Mouse (Mus musculus) kidney, adult 2 months (tissue): ENCODE data around the gene Ing1. TPM values are rescaled to one million over a fixed set of nuclear protein-coding genes. Genes with fewer than 3 reads are reported as not detected.
A peak's percentile ranks its signal among the peaks of the same experiment; 100 is the strongest.
"Not testable (repeated sequence)": the region's sequence is repeated elsewhere in the genome, so short reads cannot be mapped to it uniquely, and the experiment has no call there.

Experiments used
- DNase-seq: peaks from one replicate; pipeline ENCODE4 v3.0.0; 2021
- H3K27ac ChIP-seq: fragments of 200-500 bp; 2 replicates; pipeline ENCODE4 v1.5.1; 2012; ENCODE audit warnings: low read depth, low read length, control low read depth, inconsistent platforms; ENCODE audit not compliant: insufficient read depth
- H3K27me3 ChIP-seq: fragments of 200-500 bp; replicated peaks from 2 replicates; pipeline ENCODE4 v1.6.1; 2012; ENCODE audit warnings: mild to moderate bottlenecking, moderate library complexity, low read length, inconsistent platforms; ENCODE audit not compliant: control insufficient read depth, insufficient read depth
- H3K36me3 ChIP-seq: fragments of 200-500 bp; 2 replicates; pipeline ENCODE4 v1.6.1; 2012; ENCODE audit warnings: mild to moderate bottlenecking, moderate library complexity, low read length, inconsistent platforms; ENCODE audit not compliant: control insufficient read depth, insufficient read depth
- H3K4me1 ChIP-seq: fragments of 200-500 bp; 2 replicates; pipeline ENCODE4 v1.6.1; 2011; ENCODE audit warnings: low read length; ENCODE audit not compliant: control insufficient read depth, insufficient read depth
- H3K4me3 ChIP-seq: fragments of 200-500 bp; 2 replicates; pipeline ENCODE4 v1.5.1; 2011; ENCODE audit warnings: mild to moderate bottlenecking, low read depth, low read length, control low read depth; ENCODE audit not compliant: insufficient read depth
- CTCF ChIP-seq: fragments of 200-500 bp; conservative IDR thresholded peaks from 2 replicates; pipeline ENCODE4 v1.5.1; 2011; ENCODE audit warnings: low read depth, mild to moderate bottlenecking, control low read depth, low read length, moderate library complexity, mixed read lengths; ENCODE audit not compliant: insufficient read depth, insufficient read length
- POLR2A ChIP-seq: fragments of 200-500 bp; IDR thresholded peaks from one replicate; pipeline ENCODE4 v1.6.1; 2011; ENCODE audit warnings: low read depth, low read length, control low read depth
- WGBS: fragments of 180-500 bp; shearing (Covaris S2); methylation state at CpG from one replicate; pipeline ENCODE4 v1.1.7; 2018; 5-methylcytosine and 5-hydroxymethylcytosine counted together
- polyA plus RNA-seq: library from polyadenylated mRNA; depleted of rRNA; stranded (reverse); fragments of >200 nt; gene quantifications from 2 replicates; pipeline ENCODE4 v1.2.3, GENCODE M21; 2012

The Ing1 gene
- polyA plus RNA-seq, 1 experiment: 16.3 TPM

DNA sequence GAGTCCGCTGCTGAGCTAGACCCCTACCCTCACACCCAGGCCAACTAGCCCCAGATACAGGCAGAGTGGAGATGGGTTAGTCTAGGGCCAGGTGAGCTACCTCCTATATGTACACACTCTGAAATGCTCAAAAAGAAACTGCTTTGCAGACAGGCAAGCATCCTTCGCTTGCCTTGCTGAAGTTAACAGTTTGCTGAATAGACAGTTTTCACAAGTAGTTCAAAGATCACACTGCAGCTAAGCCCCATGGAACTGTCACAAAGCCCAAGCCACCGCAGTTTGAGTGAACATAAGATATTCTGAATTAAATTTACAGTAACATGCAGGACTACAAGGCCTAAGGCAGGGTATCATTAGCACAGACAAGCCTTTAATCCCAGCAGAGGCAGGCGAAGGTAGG, 16.3 kb upstream of the Ing1 start:
- H3K4me3 ChIP-seq: no peak overlapping the region
- H3K4me1 ChIP-seq: no peaks in the 10 kb centered on the region
- no peaks in the 10 kb centered on the region for H3K36me3 ChIP-seq
- no peak overlapping the region for H3K27ac ChIP-seq
- TF ChIP-seq POLR2A: no peak
- no peak for TF ChIP-seq CTCF
- H3K27me3 ChIP-seq: no peaks in the 10 kb centered on the region
- DNase-seq: no peak
- 76% methylated on average over 4 of the region's 4 CpGs for WGBS

DNA sequence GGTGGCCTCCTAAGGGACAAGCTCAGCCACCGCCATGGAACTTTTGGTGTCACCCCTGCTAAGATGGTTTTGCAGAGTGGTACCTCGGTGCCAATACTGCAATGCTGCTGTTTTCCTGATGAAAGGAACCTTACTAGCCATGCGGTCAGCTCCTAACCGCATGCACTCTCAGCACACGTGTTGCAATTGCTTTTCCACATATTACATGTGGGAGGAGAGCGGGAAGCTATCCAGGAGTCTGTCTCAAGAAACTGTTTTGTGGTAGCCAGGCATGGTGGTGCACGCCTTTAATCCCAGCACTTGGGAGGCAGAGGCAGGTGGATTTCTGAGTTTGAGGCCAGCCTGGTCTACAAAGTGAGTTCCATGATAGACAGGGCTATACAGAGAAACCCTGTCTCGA, 15.2 kb upstream of the Ing1 start:
- WGBS: 97% methylated on average over 8 of the region's 8 CpGs
- H3K4me3 ChIP-seq: no peak overlapping the region
- no peaks in the 10 kb centered on the region for H3K36me3 ChIP-seq
- DNase-seq: no peak
- H3K27me3 ChIP-seq: no peaks in the 10 kb centered on the region
- no peaks in the 10 kb centered on the region for H3K4me1 ChIP-seq
- TF ChIP-seq POLR2A (no peak), CTCF (no peak)
- no peak overlapping the region for H3K27ac ChIP-seq

DNA sequence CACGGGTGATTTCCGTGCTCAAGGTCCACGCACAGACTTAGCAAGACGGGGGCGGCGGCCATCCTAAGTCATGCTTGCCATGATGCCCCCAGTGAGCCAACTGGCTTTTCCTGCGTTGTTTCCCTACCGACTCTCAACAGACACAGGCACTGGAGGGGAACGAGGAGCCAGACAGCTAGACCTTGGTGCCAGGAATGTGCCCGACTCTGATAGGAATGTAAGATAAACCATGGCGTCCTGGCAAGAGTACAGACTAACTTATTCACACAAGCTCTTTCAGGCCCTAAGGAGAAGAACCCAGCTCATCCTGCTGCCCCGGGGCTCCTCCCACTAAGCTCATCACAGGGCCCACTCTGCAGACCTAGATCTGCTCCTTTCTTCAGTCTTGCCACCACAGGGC, 13.3 kb upstream of the Ing1 start:
- peak; percentile 64 for DNase-seq
- Histone ChIP-seq H3K27ac (peak overlapping the region; percentile 24), H3K4me1 (no peaks in the 10 kb centered on the region), H3K27me3 (no peaks in the 10 kb centered on the region), H3K36me3 (no peaks in the 10 kb centered on the region), H3K4me3 (no peak overlapping the region)
- 73% methylated on average over 12 of the region's 12 CpGs for WGBS
- TF ChIP-seq POLR2A: no peak
- no peak for TF ChIP-seq CTCF

DNA sequence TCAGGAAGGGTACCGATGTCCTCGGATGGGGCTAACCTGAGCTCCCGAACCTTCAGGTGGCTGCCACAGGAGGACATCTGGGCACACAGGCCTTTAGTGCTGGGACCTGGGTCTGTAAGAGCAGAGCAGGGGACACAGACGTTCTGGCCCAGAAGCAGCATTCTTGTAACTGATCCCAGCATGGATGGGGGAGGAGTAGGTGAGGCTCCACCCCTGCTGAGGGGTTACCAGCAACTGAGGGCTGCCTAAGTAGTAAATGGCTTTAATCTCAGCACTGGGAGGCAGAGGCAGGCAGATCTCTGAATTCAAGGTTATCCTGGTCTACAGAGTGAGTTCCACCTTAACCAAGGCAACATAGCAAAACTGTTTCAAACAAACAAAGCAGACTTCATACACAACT, 12.5 kb upstream of the Ing1 start:
- Histone ChIP-seq H3K27me3 (no peaks in the 10 kb centered on the region), H3K36me3 (no peaks in the 10 kb centered on the region), H3K4me3 (no peak overlapping the region), H3K27ac (no peak overlapping the region), H3K4me1 (no peaks in the 10 kb centered on the region)
- no peak for DNase-seq
- TF ChIP-seq POLR2A (no peak), CTCF (no peak)
- 80% methylated on average over 4 of the region's 4 CpGs for WGBS

DNA sequence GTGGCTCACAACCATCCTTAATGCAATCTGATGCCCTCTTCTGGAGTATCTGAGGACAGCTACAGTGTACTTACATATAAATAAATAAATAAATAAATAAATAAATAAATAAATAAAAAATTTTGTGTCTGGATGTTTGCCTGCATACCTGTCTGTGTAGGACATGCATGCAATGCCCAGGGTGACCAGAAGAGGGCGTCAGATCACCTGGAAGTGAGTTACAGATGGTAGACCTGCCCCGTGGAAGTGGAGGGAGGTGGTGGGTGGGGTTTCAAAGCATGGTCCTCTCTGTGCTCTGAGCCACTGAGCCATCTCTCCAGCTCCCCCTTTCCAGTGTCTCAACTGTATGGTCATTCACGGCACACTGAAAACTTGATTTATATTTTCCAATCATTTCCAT, 11.0 kb upstream of the Ing1 start:
- Histone ChIP-seq H3K4me3 (no peak overlapping the region), H3K36me3 (no peaks in the 10 kb centered on the region), H3K27ac (no peak overlapping the region), H3K4me1 (no peaks in the 10 kb centered on the region), H3K27me3 (no peaks in the 10 kb centered on the region)
- peak; percentile 73 for DNase-seq
- TF ChIP-seq POLR2A (no peak), CTCF (peak; percentile 81)
- 48% methylated on average over 3 of the region's 3 CpGs for WGBS

DNA sequence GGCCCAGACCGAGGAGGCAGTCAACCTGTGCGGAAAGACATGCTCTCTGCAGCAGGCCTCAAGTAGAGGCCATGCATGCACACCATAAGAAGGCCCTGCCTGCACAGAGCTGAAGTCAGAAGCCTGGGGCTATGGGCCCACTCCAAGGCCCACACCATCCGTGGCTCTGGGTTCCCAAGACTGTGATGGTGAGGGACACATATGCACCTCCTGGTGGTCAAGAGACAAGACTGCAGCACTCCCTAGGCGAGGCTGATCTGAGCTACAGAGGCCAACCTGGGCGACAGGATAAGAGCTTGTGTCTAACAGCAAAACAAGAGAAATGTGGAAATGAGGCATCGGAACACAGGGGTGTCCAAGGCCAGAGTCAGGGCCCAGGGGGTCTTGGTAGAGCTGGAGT, 8.3 kb upstream of the Ing1 start:
- DNase-seq: no peak
- Histone ChIP-seq H3K27ac (no peak overlapping the region), H3K36me3 (no peaks in the 10 kb centered on the region), H3K4me3 (no peak overlapping the region), H3K4me1 (peaks cover 4% of the 10 kb centered on the region; the same call in 1 of the 2 replicates), H3K27me3 (no peaks in the 10 kb centered on the region)
- 68% methylated on average over 6 of the region's 6 CpGs for WGBS
- no peak for TF ChIP-seq POLR2A
- peak; percentile 48 for TF ChIP-seq CTCF

DNA sequence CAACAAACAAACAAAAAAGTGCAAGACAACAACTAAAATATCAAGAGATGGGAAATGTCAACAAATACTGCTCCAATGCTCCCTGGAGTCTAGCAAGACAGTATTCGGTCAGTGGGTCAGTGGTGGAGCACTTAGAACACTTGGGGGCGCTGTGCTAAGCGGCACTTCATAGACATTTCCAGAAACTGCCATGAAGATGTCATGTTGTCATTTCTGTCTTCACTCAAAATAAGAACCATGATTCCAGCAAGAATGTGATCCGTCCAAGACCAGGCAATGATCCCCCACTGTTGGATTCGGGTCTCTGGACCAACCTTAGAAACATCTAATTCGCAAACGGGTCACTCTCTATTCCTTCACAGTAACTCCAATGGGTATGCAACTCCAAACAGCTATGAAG, 5.7 kb upstream of the Ing1 start:
- Histone ChIP-seq H3K36me3 (no peaks in the 10 kb centered on the region), H3K27me3 (no peaks in the 10 kb centered on the region), H3K27ac (no peak overlapping the region), H3K4me3 (no peak overlapping the region; the same call in 1 of the 2 replicates), H3K4me1 (peaks cover 4% of the 10 kb centered on the region; the same call in 1 of the 2 replicates)
- peak; percentile 28 for DNase-seq
- peak; percentile 47 for TF ChIP-seq CTCF
- no peak for TF ChIP-seq POLR2A
- WGBS: 26% methylated on average over 7 of the region's 7 CpGs

DNA sequence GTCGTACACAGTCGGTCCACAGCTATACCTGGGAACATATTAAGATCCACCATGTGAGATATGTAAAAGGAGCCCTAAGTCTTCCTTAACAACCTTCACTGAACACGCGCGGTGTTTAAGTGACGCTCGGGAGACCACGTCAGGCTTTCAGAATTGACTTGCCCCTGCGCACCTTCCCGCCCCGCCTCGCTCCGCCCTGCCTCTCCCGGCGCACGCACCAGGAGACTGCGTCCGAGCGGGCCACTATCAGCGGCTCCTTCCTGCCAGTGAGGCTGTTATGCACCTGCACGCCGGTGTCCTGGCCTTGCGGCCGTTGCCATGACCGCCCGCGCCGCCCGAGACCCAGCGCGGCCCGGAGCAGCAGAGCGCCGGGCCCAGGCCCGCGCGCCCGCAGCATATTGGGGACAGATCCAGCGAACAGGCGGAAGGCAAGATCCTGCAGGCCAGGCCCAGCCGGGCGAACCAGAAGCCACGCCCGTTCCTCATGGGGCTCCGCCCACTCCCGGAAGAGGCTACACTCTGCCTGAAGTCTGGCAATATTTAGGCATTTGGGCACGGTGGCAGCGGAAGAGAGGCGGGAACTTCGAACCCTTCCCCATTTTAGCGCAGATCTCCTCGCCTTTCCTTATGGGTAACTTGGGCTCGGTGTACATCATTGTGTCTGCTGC, 5.0 kb upstream of the Ing1 start, which contains the start of gene Cars2:
Gene Cars2 (minus strand): TSS at position 503 of the 668 bp plus-strand sequence.
- Histone ChIP-seq H3K4me3 (peak within 1 kb of the TSS; percentile 64), H3K27ac (peak within 1 kb of the TSS; percentile 36), H3K36me3 (no peaks in the 10 kb centered on the region), H3K4me1 (peaks cover 4% of the 10 kb centered on the region; the same call in 1 of the 2 replicates), H3K27me3 (no peaks in the 10 kb centered on the region)
- TF ChIP-seq POLR2A (peak; percentile 51), CTCF (no peak)
- WGBS: 1% methylated on average over 53 of the region's 53 CpGs
- DNase-seq: peak; percentile 97

DNA sequence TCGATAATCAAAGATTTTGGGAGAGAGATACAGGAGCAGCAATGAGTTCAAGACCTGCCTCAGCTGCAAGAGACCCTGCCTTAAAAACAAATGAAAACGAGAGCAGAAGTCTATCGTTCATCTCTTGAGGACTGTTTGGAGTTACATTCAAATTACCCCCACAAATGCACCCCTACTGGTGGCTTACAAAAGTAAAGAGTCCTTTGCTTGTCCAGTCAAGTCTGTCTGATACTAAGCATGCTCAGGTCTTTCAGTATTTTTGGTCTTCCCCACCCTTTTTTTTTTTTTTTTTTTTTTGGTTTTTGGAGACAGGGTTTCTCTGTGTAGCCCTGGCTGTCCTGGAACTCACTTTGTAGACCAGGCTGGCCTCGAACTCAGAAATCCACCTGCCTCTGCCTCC, 3.9 kb upstream of the Ing1 start:
- H3K36me3 ChIP-seq, H3K4me3 ChIP-seq, H3K27me3 ChIP-seq, H3K27ac ChIP-seq, DNase-seq, H3K4me1 ChIP-seq: not testable (repeated sequence)
- 68% methylated on average over 4 of the region's 4 CpGs for WGBS
